Mouse (Mus musculus): Measurements from ENCODE around the gene Ubr7. TPM values are rescaled to one million over a fixed set of nuclear protein-coding genes. Genes with fewer than 3 reads are reported as not detected.

Ubr7 gene
- polyA plus RNA-seq, 1 experiment from 2014 or later = 26.5 TPM

DNA sequence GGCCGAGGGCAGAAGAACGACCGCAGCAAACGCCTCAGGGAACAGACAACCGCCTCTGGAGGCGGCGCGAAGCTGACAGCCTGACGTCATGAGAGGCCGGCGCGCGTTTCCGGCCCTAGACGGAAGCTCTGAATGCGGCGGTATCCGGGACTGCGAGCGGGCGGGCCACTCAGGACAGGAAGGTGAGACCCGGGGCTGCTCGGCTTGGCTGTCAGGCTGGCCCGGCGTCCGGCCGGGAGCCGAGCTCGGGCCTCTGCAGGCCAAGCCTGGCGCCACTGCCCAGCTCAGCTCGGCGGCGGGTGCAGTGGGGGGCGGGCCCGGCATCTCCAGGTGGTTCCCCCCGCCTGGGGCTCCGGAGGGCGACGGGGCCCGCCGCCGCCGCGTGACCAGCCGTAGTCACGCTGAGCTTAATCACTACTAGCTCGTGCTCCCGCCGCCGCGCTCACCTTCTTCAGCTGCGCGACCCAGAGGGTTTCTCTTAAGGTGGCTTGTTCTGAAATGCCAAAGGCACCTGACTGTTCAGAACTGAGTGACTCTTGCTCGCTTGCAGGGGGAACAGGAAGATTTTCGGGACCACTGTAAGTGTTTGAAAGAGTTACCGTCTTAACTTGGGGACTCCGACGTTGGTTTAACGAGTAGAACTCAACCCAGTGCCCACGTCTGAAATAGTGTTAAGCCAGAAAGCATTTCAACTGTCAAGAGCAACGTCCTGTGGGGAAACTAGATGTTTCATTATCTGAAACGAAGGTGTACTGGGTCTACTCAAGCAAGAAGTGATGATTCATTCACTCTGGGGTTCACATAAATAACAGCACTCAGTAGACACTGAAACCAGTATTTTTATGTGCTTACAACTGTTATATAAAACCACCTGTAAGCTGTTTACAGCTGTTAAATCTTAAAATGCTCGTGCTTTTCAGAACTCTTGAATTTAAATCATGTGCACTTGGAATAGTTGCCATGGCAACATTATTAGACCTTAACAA is 13.9 kb upstream of the Ubr7 start, which contains the start of the genes Moap1 and Tmem251:
TSS of gene Moap1 (minus strand) at position 73 of the 986 bp plus-strand sequence.
TSS of gene Tmem251 (plus strand) at position 174 of the 986 bp plus-strand sequence.
- no peaks in the 10 kb centered on the region for H3K27me3 ChIP-seq (replicated peaks)
- peak within 1 kb of the TSS; percentile 88 for H3K9ac ChIP-seq
- H3K36me3 ChIP-seq = peaks cover 24% of the 10 kb centered on the region
- peak; percentile 95 for ATAC-seq (ENCODE audit: extremely low read depth, insufficient number of reproducible peaks, low FRiP score, low TSS enrichment)
- no peaks in the 10 kb centered on the region for H3K9me3 ChIP-seq
- H3K4me1 ChIP-seq = peaks cover 30% of the 10 kb centered on the region
- H3K4me2 ChIP-seq = peak within 1 kb of the TSS; percentile 92
- H3K4me3 ChIP-seq = peak within 1 kb of the TSS; percentile 71
- WGBS = under 1% methylated on average over 62 of the region's 63 CpGs
- H3K27ac ChIP-seq (replicated peaks) = peak within 1 kb of the TSS; percentile 93

DNA sequence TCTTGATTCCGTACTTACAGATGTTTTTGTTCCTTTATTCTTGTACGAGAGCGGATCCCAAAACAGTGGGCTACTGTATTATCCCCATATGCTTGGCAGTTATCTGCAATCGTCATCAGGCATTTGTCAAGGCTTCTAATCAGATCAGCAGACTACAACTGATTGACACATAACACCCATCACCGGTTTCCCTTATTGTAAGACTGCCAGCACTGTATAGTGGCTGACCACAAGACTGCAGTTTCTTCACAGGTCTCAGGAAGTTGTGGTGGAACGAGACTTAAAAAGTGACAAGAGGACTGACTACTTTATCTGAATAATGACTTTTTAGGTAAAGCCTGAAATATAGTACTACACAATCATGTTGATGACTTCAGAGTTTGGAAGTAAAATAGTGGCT is 12.9 kb upstream of the Ubr7 start:
- WGBS = 46% methylated on average over 6 of the region's 6 CpGs
- peak overlapping the region; percentile 92 for H3K4me2 ChIP-seq
- peaks cover 29% of the 10 kb centered on the region for H3K36me3 ChIP-seq
- H3K4me3 ChIP-seq = peak overlapping the region; percentile 71
- H3K9ac ChIP-seq = peak overlapping the region; percentile 88
- H3K27ac ChIP-seq (replicated peaks) = peak overlapping the region; percentile 93; the same call in 1 of the 2 replicates
- peaks cover 26% of the 10 kb centered on the region for H3K4me1 ChIP-seq
- ATAC-seq (ENCODE audit: extremely low read depth, insufficient number of reproducible peaks, low FRiP score, low TSS enrichment) = no peak
- no peaks in the 10 kb centered on the region for H3K9me3 ChIP-seq
- no peaks in the 10 kb centered on the region for H3K27me3 ChIP-seq (replicated peaks)

DNA sequence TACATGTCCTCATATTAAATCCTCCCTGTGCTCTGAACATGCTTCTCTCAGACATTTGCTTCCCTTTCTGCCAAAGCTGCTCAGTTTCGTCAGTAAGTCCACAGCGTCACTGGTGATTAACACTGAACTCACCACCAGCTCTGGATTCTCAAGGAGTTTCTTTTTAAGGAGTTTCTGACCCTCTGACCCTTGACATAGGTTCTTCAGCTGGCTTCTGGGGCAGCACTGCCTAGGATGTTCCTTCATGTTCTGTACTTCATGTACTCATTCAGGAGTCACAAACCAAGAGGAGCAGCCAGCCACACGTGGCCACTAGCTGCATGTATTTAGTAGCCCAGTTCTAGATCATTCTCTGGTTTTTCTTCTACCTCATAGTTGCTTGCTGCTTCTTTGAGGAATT is 9.5 kb upstream of the Ubr7 start:
- Histone ChIP-seq H3K27me3 (replicated peaks) (no peaks in the 10 kb centered on the region), H3K4me1 (peaks cover 14% of the 10 kb centered on the region), H3K36me3 (peaks cover 30% of the 10 kb centered on the region), H3K9ac (no peak overlapping the region), H3K4me2 (no peak overlapping the region), H3K4me3 (no peak overlapping the region), H3K9me3 (no peaks in the 10 kb centered on the region), H3K27ac (replicated peaks) (no peak overlapping the region)
- no peak for ATAC-seq (ENCODE audit: extremely low read depth, insufficient number of reproducible peaks, low FRiP score, low TSS enrichment)
- 79% methylated on average over 3 of the region's 3 CpGs for WGBS

- H3K4me2 ChIP-seq = peak overlapping the region; percentile 96
- H3K9me3 ChIP-seq = no peaks in the 10 kb centered on the region
- no peaks in the 10 kb centered on the region for H3K27me3 ChIP-seq (replicated peaks)
- 77% methylated on average over 7 of the region's 7 CpGs for WGBS
- ATAC-seq (ENCODE audit: extremely low read depth, insufficient number of reproducible peaks, low FRiP score, low TSS enrichment) = no peak
- peak overlapping the region; percentile 95 for H3K9ac ChIP-seq
- H3K4me1 ChIP-seq = peaks cover 40% of the 10 kb centered on the region
- H3K4me3 ChIP-seq = peak overlapping the region; percentile 80
- peaks cover 14% of the 10 kb centered on the region; the same call in 1 of the 2 replicates for H3K36me3 ChIP-seq
- no peak overlapping the region for H3K27ac ChIP-seq (replicated peaks)
Measured at GRCm38 (mm10) chr12:102756304-102756703, 1.5 kb upstream of the Ubr7 start.

- H3K4me1 ChIP-seq = peaks cover 40% of the 10 kb centered on the region
- peak overlapping the region; percentile 80 for H3K4me3 ChIP-seq
- peaks cover 15% of the 10 kb centered on the region for H3K36me3 ChIP-seq
- peak overlapping the region; percentile 95 for H3K9ac ChIP-seq
- H3K27me3 ChIP-seq (replicated peaks) = no peaks in the 10 kb centered on the region
- peak; percentile 76 for ATAC-seq (ENCODE audit: extremely low read depth, insufficient number of reproducible peaks, low FRiP score, low TSS enrichment)
- peak overlapping the region; percentile 92 for H3K27ac ChIP-seq (replicated peaks)
- no peaks in the 10 kb centered on the region for H3K9me3 ChIP-seq
- WGBS = under 1% methylated on average over 46 of the region's 46 CpGs
- peak overlapping the region; percentile 96 for H3K4me2 ChIP-seq
Measured at GRCm38 (mm10) chr12:102757055-102757688, 595 bp upstream of the Ubr7 start.

DNA sequence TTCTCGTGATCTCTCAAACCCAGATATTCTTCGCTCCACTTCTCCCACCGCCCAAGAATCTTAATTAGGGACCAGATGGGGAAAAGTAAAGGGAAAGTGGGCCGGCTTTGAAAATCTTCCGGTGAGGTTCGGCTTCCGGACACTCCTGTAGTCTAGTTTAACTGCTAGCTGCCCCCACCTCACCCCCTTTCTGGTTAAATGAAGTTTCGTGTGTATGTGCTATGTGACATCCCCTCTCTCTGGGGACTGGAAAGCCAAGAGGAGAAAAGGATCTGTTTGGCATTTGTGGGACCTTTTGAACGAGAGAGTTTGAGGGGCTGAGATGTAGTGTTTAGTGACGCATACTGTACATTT is 613 bp downstream of the Ubr7 start, which contains the start of gene Gm20604:
TSS of gene Gm20604 (minus strand) at position 270 of the 354 bp plus-strand sequence.
- Histone ChIP-seq H3K4me1 (peaks cover 40% of the 10 kb centered on the region), H3K9me3 (no peaks in the 10 kb centered on the region), H3K27ac (replicated peaks) (peak within 1 kb of the TSS; percentile 92), H3K36me3 (peaks cover 18% of the 10 kb centered on the region), H3K27me3 (replicated peaks) (no peaks in the 10 kb centered on the region), H3K9ac (peak within 1 kb of the TSS; percentile 95), H3K4me2 (peak within 1 kb of the TSS; percentile 96), H3K4me3 (peak within 1 kb of the TSS; percentile 80)
- WGBS = under 1% methylated on average over 10 of the region's 10 CpGs
- ATAC-seq (ENCODE audit: extremely low read depth, insufficient number of reproducible peaks, low FRiP score, low TSS enrichment) = no peak

DNA sequence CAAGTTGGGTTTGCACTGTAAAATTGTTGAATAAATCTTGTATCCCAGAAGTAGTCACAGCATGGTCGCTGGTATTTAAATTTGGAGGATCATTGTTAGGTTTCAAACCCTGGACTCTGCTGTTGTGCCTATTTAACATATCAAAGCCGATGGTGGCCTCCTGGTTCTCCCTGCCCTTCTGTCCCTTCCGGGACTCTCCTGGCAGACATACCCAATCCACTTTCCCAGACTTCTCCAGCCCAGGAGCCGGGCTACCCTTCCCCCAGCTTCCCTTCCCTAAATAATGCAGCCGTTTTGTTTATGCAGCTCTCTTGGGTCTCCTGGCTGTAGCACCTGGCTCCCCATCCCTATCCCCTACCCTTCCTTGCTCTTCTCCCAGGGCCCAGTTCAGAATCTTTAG is 1.2 kb downstream of the Ubr7 start:
- ATAC-seq (ENCODE audit: extremely low read depth, insufficient number of reproducible peaks, low FRiP score, low TSS enrichment) = no peak
- peak overlapping the region; percentile 80 for H3K4me3 ChIP-seq
- no peaks in the 10 kb centered on the region for H3K27me3 ChIP-seq (replicated peaks)
- WGBS = 4% methylated on average over 5 of the region's 5 CpGs
- peak overlapping the region; percentile 96 for H3K4me2 ChIP-seq
- H3K9ac ChIP-seq = peak overlapping the region; percentile 95
- peaks cover 22% of the 10 kb centered on the region for H3K36me3 ChIP-seq
- no peaks in the 10 kb centered on the region for H3K9me3 ChIP-seq
- H3K4me1 ChIP-seq = peaks cover 43% of the 10 kb centered on the region
- peak overlapping the region; percentile 83 for H3K27ac ChIP-seq (replicated peaks)

GRCm38 (mm10) chr12:102761668-102762067 is 3.9 kb downstream of the Ubr7 start:
- Histone ChIP-seq H3K27ac (replicated peaks) (no peak overlapping the region), H3K36me3 (peaks cover 36% of the 10 kb centered on the region), H3K4me1 (peaks cover 24% of the 10 kb centered on the region), H3K27me3 (replicated peaks) (no peaks in the 10 kb centered on the region), H3K9ac (no peak overlapping the region), H3K4me3 (no peak overlapping the region), H3K9me3 (no peaks in the 10 kb centered on the region), H3K4me2 (no peak overlapping the region)
- 89% methylated on average over 3 of the region's 3 CpGs for WGBS
- ATAC-seq (ENCODE audit: extremely low read depth, insufficient number of reproducible peaks, low FRiP score, low TSS enrichment) = no peak

DNA sequence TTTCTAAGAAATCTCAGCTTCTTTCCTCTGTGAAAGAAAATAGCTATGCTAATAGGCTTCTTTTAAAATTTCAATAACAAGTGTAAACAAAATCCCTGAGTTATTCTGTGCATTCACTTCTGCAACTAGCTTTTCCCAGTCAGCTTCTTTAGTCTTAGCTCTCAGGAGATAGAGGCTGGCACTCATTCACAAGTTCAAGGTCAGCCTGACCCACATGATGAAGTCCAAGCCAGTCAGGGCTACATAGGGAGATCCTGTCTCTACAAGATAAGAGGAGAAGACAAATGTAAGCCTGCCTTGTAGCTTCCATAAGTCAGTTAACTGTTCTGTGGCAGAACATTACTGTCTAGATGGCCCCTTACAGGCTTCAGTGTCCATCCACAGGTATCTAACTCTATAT is 5.9 kb downstream of the Ubr7 start:
- ATAC-seq (ENCODE audit: extremely low read depth, insufficient number of reproducible peaks, low FRiP score, low TSS enrichment) = no peak
- H3K4me1 ChIP-seq = peaks cover 19% of the 10 kb centered on the region
- H3K9ac ChIP-seq = peak overlapping the region; percentile 28; the same call in 1 of the 2 replicates
- peaks cover 55% of the 10 kb centered on the region for H3K36me3 ChIP-seq
- no peak overlapping the region for H3K27ac ChIP-seq (replicated peaks)
- H3K4me2 ChIP-seq = no peak overlapping the region
- H3K4me3 ChIP-seq = no peak overlapping the region
- H3K27me3 ChIP-seq (replicated peaks) = no peaks in the 10 kb centered on the region
- H3K9me3 ChIP-seq = no peaks in the 10 kb centered on the region

DNA sequence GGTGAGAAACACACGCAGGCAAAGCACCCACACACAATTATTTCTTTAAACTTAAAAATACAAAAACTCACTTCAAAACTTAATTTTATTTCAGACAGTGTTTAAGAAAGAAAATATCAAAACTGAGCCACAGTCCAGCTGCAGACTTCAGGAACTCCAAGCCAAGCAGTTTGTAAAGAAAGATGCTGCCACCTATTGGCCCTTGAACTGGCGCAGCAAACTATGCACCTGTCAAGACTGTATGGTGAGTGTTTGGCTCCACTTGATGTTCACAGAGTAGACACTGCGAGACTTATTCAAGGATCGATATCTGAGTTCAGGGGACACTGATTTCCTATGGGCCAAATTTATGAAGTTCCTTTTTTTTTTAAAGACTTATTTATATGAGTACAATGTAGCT is 11.2 kb downstream of the Ubr7 start:
- no peaks in the 10 kb centered on the region for H3K4me1 ChIP-seq
- H3K9me3 ChIP-seq = no peaks in the 10 kb centered on the region
- peaks cover 94% of the 10 kb centered on the region for H3K36me3 ChIP-seq
- no peak for ATAC-seq (ENCODE audit: extremely low read depth, insufficient number of reproducible peaks, low FRiP score, low TSS enrichment)
- H3K9ac ChIP-seq = no peak overlapping the region
- no peak overlapping the region for H3K4me2 ChIP-seq
- H3K27me3 ChIP-seq (replicated peaks) = no peaks in the 10 kb centered on the region
- no peak overlapping the region for H3K27ac ChIP-seq (replicated peaks)
- WGBS = 92% methylated on average over 4 of the region's 4 CpGs
- H3K4me3 ChIP-seq = no peak overlapping the region

GRCm38 (mm10) chr12:102771601-102772000 is 13.8 kb downstream of the Ubr7 start:
- Histone ChIP-seq H3K27ac (replicated peaks) (no peak overlapping the region), H3K4me1 (no peaks in the 10 kb centered on the region), H3K4me2 (no peak overlapping the region), H3K27me3 (replicated peaks) (no peaks in the 10 kb centered on the region), H3K9ac (no peak overlapping the region), H3K36me3 (peaks cover 96% of the 10 kb centered on the region), H3K9me3 (no peaks in the 10 kb centered on the region), H3K4me3 (no peak overlapping the region)
- 91% methylated on average over 8 of the region's 8 CpGs for WGBS
- no peak for ATAC-seq (ENCODE audit: extremely low read depth, insufficient number of reproducible peaks, low FRiP score, low TSS enrichment)

All from heart, embryonic 13.5 days (tissue).